Mouse (Mus musculus): ENCODE data around the gene Tmprss7. TPM values are rescaled to one million over a fixed set of nuclear protein-coding genes. Genes with fewer than 3 reads are reported as not detected.

The Tmprss7 gene
- polyA plus RNA-seq, 1 experiment from 2014 or later: not detected

DNA sequence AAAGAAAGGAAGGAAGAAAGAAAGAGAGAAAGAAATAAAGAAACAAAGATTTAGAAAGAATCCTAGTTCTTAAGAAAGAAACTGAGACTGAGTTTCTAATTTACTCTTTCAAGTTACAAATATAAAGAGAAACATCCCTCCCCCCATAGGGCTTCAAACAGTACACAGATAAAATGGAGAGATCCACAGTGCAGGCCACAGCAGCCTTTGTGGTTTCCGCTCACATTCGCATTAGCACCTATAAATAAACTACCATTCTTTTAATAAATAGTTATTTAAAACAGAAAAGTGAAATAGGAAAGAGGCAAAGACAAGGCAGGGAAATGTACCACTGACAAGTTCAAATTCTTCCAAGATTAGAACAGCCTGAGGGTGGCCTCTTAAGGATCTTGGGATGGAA is 68.7 kb downstream of the Tmprss7 start:
- no peak overlapping the region for H3K9ac ChIP-seq (ENCODE audit: low read length)
- no peak overlapping the region for H3K4me3 ChIP-seq (ENCODE audit: low read length)
- no peaks in the 10 kb centered on the region for H3K27me3 ChIP-seq (ENCODE audit: control insufficient read depth, insufficient read depth, low read length)
- WGBS: 63% methylated on average over 2 of the region's 2 CpGs
- no peak overlapping the region for H3K4me2 ChIP-seq (ENCODE audit: low read depth, low read length)
- no peaks in the 10 kb centered on the region for H3K36me3 ChIP-seq (ENCODE audit: control insufficient read depth, insufficient read depth)
- H3K4me1 ChIP-seq (ENCODE audit: control insufficient read depth, insufficient read depth, low read length): no peaks in the 10 kb centered on the region
- no peaks in the 10 kb centered on the region for H3K9me3 ChIP-seq (replicated peaks; ENCODE audit: control insufficient read depth, low read length)
- no peak overlapping the region for H3K27ac ChIP-seq (ENCODE audit: low read length)
- no peak for ATAC-seq (replicated peaks; ENCODE audit: extremely low read depth, insufficient read depth, low FRiP score)

DNA sequence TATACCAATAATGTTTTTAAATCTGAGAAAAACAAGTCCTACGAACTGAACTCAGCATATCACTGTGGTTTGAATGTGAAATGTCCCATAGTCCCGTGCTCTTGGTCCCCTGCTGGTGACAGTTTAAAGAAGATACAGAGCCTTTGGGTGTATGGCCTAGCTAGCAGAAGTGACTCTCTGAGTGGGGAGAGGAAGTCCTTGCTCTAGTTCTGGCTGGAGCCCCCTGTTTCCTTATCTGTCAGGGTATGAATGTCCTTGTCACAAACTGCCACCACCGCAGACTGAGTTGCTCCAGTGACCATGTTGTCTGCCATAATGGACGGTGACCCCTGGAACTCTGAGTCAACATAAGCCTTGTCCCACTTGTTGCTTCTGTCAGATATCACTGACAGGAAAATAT is 70.2 kb downstream of the Tmprss7 start:
- Histone ChIP-seq H3K27ac (ENCODE audit: low read length) (no peak overlapping the region), H3K36me3 (ENCODE audit: control insufficient read depth, insufficient read depth) (no peaks in the 10 kb centered on the region), H3K4me2 (ENCODE audit: low read depth, low read length) (no peak overlapping the region), H3K4me1 (ENCODE audit: control insufficient read depth, insufficient read depth, low read length) (no peaks in the 10 kb centered on the region), H3K9me3 (replicated peaks; ENCODE audit: control insufficient read depth, low read length) (no peaks in the 10 kb centered on the region), H3K27me3 (ENCODE audit: control insufficient read depth, insufficient read depth, low read length) (no peaks in the 10 kb centered on the region), H3K4me3 (ENCODE audit: low read length) (no peak overlapping the region), H3K9ac (ENCODE audit: low read length) (no peak overlapping the region)
- 71% methylated on average over 4 of the region's 4 CpGs for WGBS
- no peak for ATAC-seq (replicated peaks; ENCODE audit: extremely low read depth, insufficient read depth, low FRiP score)

DNA sequence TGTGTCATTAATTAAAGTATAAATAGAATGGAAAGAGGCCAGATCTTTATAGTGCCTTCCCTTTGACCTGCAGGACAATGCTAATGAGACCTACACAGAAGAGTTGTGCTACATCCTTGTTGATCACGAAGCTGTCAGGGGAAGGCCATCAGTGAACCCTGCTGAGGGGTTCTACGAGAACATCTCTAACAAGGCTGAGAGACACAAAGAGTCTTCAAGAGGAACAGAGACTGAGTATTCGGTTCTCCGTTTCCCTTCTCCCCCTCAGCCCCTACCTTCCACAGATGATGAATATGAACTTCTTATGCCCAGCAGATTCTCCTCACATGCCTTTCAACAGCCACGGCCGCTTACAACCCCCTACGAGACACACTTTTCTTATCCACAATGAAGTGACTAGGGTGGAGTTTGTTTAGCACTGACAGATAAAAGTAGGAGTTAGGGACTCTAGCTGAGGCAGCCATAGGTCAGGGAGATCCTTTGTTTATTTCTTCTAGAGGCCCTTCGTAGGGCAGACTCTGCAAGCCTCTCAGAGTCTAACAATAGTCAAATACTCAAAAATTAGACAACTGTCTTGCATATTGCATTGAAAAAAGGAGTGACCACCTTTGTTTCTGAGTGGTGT is 73.6 kb downstream of the Tmprss7 start:
- no peak overlapping the region for H3K4me2 ChIP-seq (ENCODE audit: low read depth, low read length)
- H3K27ac ChIP-seq (ENCODE audit: low read length): no peak overlapping the region
- no peak overlapping the region for H3K9ac ChIP-seq (ENCODE audit: low read length)
- no peaks in the 10 kb centered on the region for H3K9me3 ChIP-seq (replicated peaks; ENCODE audit: control insufficient read depth, low read length)
- 49% methylated on average over 8 of the region's 8 CpGs for WGBS
- H3K4me3 ChIP-seq (ENCODE audit: low read length): no peak overlapping the region
- no peaks in the 10 kb centered on the region for H3K27me3 ChIP-seq (ENCODE audit: control insufficient read depth, insufficient read depth, low read length)
- H3K4me1 ChIP-seq (ENCODE audit: control insufficient read depth, insufficient read depth, low read length): no peaks in the 10 kb centered on the region
- H3K36me3 ChIP-seq (ENCODE audit: control insufficient read depth, insufficient read depth): no peaks in the 10 kb centered on the region
- no peak for ATAC-seq (replicated peaks; ENCODE audit: extremely low read depth, insufficient read depth, low FRiP score)

DNA sequence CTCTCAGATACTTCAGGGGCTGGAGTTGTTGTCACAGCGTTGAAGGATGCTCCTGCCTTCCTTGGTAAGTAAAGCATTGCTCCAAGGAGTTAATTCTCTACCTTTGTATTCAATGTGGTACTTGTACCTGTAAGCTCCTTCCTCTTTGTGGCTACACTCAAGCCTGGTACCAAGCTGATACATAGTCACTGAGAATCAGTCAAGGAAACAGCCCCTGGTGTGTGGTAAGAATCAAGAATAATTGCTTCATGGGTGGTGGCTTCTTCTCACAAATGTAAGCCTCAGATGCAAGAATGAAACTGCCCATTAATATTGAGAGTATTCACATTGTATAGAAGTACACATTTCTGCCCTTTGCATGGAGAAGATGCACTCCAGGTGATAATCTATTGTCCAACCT is 77.5 kb downstream of the Tmprss7 start:
- Histone ChIP-seq H3K27me3 (ENCODE audit: control insufficient read depth, insufficient read depth, low read length) (no peaks in the 10 kb centered on the region), H3K4me3 (ENCODE audit: low read length) (no peak overlapping the region), H3K9me3 (replicated peaks; ENCODE audit: control insufficient read depth, low read length) (no peaks in the 10 kb centered on the region), H3K4me1 (ENCODE audit: control insufficient read depth, insufficient read depth, low read length) (no peaks in the 10 kb centered on the region), H3K9ac (ENCODE audit: low read length) (no peak overlapping the region), H3K36me3 (ENCODE audit: control insufficient read depth, insufficient read depth) (no peaks in the 10 kb centered on the region), H3K27ac (ENCODE audit: low read length) (no peak overlapping the region), H3K4me2 (ENCODE audit: low read depth, low read length) (no peak overlapping the region)
- no peak for ATAC-seq (replicated peaks; ENCODE audit: extremely low read depth, insufficient read depth, low FRiP score)
- 93% methylated on average over 1 of the region's 1 CpGs for WGBS

DNA sequence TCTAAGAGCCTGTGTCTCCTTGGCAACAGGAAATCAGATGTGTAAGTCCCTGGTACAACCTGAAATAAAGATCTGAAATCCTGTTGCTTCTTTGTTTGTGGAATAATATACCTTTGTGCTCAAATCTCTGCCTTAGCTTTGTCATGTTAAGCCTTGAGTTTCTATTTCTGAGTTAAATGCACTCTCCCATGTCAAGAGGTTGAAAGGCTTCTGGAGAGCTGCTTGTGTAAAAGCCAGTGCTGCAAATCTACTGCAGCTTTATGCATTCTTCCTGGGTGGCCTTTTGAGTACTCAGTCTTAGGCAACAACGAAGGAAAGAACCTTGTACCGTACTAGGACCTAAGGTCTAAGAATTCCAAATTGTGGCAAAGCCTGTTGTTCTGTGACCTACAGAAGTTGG is 80.2 kb downstream of the Tmprss7 start:
- 59% methylated on average over 2 of the region's 2 CpGs for WGBS

DNA sequence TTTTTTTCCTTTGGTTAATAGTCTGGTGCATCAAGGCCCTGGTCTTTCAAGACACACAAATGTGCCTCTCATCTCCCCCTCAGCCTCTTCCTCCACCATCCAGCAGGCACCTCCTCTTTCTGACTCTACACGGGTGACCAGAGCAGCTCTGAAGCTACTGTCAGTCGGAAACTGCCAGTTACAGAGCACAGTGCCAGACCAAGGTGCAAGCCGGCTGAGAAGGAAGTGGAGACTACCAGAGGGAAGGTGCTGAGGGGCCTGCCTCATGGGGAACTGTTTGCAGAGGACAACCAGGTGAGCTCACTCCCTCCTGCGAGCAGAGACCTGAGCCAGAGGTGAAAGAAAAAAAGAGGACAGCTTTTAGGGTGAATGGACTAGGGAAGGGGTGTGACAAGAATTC is 83.2 kb downstream of the Tmprss7 start, which contains the start of gene Gcsam:
Gene Gcsam, plus strand, starts transcription at position 114 of the 400 bp plus-strand sequence.
- WGBS: 46% methylated on average over 4 of the region's 4 CpGs
- no peaks in the 10 kb centered on the region for H3K4me1 ChIP-seq (ENCODE audit: control insufficient read depth, insufficient read depth, low read length)
- H3K9ac ChIP-seq (ENCODE audit: low read length): no peak within 1 kb of the TSS
- no peak within 1 kb of the TSS for H3K27ac ChIP-seq (ENCODE audit: low read length)
- no peak within 1 kb of the TSS for H3K4me2 ChIP-seq (ENCODE audit: low read depth, low read length)
- H3K27me3 ChIP-seq (ENCODE audit: control insufficient read depth, insufficient read depth, low read length): no peaks in the 10 kb centered on the region
- H3K9me3 ChIP-seq (replicated peaks; ENCODE audit: control insufficient read depth, low read length): no peaks in the 10 kb centered on the region
- H3K4me3 ChIP-seq (ENCODE audit: low read length): no peak within 1 kb of the TSS
- H3K36me3 ChIP-seq (ENCODE audit: control insufficient read depth, insufficient read depth): no peaks in the 10 kb centered on the region
- ATAC-seq (replicated peaks; ENCODE audit: extremely low read depth, insufficient read depth, low FRiP score): no peak

More for the DNA sequence above, 80.2 kb downstream of the Tmprss7 start:
- Histone ChIP-seq H3K27me3 (ENCODE audit: control insufficient read depth, insufficient read depth, low read length) (no peaks in the 10 kb centered on the region), H3K9ac (ENCODE audit: low read length) (no peak overlapping the region), H3K9me3 (replicated peaks; ENCODE audit: control insufficient read depth, low read length) (no peaks in the 10 kb centered on the region), H3K4me3 (ENCODE audit: low read length) (no peak overlapping the region), H3K4me2 (ENCODE audit: low read depth, low read length) (no peak overlapping the region), H3K36me3 (ENCODE audit: control insufficient read depth, insufficient read depth) (no peaks in the 10 kb centered on the region), H3K27ac (ENCODE audit: low read length) (no peak overlapping the region), H3K4me1 (ENCODE audit: control insufficient read depth, insufficient read depth, low read length) (no peaks in the 10 kb centered on the region)
- ATAC-seq (replicated peaks; ENCODE audit: extremely low read depth, insufficient read depth, low FRiP score): no peak

DNA sequence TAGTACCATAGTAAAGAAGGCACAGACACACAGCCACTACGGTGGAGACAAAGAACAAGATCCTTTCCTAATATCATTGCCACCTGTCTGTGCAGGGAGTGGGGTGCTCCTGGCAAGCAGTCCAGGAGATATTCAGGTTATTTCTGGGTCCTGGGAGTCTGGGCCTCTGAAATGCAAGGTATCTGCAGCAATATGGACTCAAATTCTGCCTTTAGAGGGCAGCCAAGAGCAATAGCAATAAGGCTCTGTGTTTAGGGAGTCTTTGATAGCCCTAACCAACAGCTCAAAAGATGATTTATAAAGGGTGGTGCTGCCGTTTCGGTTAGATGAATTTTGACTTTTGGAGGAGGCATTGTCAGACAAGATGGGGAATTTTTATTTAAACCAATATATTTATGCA is 84.2 kb downstream of the Tmprss7 start:
- Histone ChIP-seq H3K36me3 (ENCODE audit: control insufficient read depth, insufficient read depth) (no peaks in the 10 kb centered on the region), H3K4me3 (ENCODE audit: low read length) (no peak overlapping the region), H3K4me1 (ENCODE audit: control insufficient read depth, insufficient read depth, low read length) (no peaks in the 10 kb centered on the region), H3K27ac (ENCODE audit: low read length) (no peak overlapping the region), H3K4me2 (ENCODE audit: low read depth, low read length) (no peak overlapping the region), H3K9ac (ENCODE audit: low read length) (no peak overlapping the region), H3K9me3 (replicated peaks; ENCODE audit: control insufficient read depth, low read length) (no peaks in the 10 kb centered on the region), H3K27me3 (ENCODE audit: control insufficient read depth, insufficient read depth, low read length) (no peaks in the 10 kb centered on the region)
- 64% methylated on average over 3 of the region's 3 CpGs for WGBS
- ATAC-seq (replicated peaks; ENCODE audit: extremely low read depth, insufficient read depth, low FRiP score): no peak

DNA sequence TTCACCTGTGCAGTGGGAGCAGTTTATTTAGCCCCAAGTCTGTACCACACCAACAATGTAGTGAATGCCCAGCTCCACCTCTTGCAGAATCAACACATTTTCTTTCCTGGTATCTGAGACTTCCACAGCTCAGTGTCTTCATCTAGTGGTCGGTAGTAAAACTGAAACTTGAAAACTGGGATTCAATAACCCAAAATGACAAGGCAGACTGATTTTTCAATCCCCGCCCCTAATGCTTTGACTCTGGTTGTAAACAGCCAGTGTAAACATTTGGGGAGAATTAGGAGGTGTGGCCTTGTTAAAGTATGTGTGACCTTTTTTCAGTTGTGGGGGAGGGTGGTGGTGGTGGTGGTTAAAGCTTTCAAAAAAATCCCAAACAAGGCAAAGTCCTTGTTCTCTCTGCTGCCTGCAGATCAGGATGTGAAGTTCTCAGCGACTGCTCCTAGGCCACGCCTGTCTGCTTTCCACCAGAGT is 84.9 kb downstream of the Tmprss7 start:
- no peaks in the 10 kb centered on the region for H3K4me1 ChIP-seq (ENCODE audit: control insufficient read depth, insufficient read depth, low read length)
- no peak overlapping the region for H3K4me3 ChIP-seq (ENCODE audit: low read length)
- 42% methylated on average over 4 of the region's 4 CpGs for WGBS
- H3K27ac ChIP-seq (ENCODE audit: low read length): no peak overlapping the region
- H3K27me3 ChIP-seq (ENCODE audit: control insufficient read depth, insufficient read depth, low read length): no peaks in the 10 kb centered on the region
- H3K4me2 ChIP-seq (ENCODE audit: low read depth, low read length): no peak overlapping the region
- no peak overlapping the region for H3K9ac ChIP-seq (ENCODE audit: low read length)
- no peak for ATAC-seq (replicated peaks; ENCODE audit: extremely low read depth, insufficient read depth, low FRiP score)
- H3K36me3 ChIP-seq (ENCODE audit: control insufficient read depth, insufficient read depth): no peaks in the 10 kb centered on the region
- H3K9me3 ChIP-seq (replicated peaks; ENCODE audit: control insufficient read depth, low read length): no peaks in the 10 kb centered on the region
